Mouse (Mus musculus) liver, postnatal 0 days (tissue): ENCODE measurements around the gene Churc1. TPM values are rescaled to one million over a fixed set of nuclear protein-coding genes. Genes with fewer than 3 reads are reported as not detected.
A peak's percentile ranks its signal among the peaks of the same experiment; 100 is the strongest.

Source experiments
- ATAC-seq: fragments of 200-750 bp; cut with Nextera tagmentation; 2 replicates; pipeline ENCODE4 v1.8.0; 2017; ENCODE audit warnings: mild to moderate bottlenecking, moderate library complexity
- DNase-seq: peaks from one replicate; pipeline ENCODE4 v3.0.0-alpha.2; 2016
- H3K27ac ChIP-seq: fragments of 300-500 bp; sonication (generic); 2 replicates; pipeline ENCODE4 v1.5.1; 2014; ENCODE audit warnings: antibody characterized with exemption, moderate library complexity, mild to moderate bottlenecking, low read depth
- H3K27me3 ChIP-seq: fragments of 300-500 bp; sonication (generic); 2 replicates; pipeline ENCODE4 v1.6.1; 2014; ENCODE audit warnings: low read length, control low read depth, mixed read lengths; ENCODE audit not compliant: insufficient read depth
- H3K36me3 ChIP-seq: fragments of 300-500 bp; sonication (generic); replicated peaks from 2 replicates; pipeline ENCODE4 v1.6.1; 2014; ENCODE audit warnings: mild to moderate bottlenecking, control low read depth, low read length, moderate library complexity, mixed read lengths; ENCODE audit not compliant: insufficient read depth
- H3K4me1 ChIP-seq: fragments of 300-500 bp; sonication (generic); 2 replicates; pipeline ENCODE4 v1.6.1; 2014; ENCODE audit warnings: antibody characterized with exemption, mild to moderate bottlenecking, control low read depth; ENCODE audit not compliant: insufficient read depth
- H3K4me2 ChIP-seq: fragments of 300-500 bp; sonication (generic); 2 replicates; pipeline ENCODE4 v1.6.1; 2014; ENCODE audit warnings: low read depth, mild to moderate bottlenecking, low read length, moderate library complexity, mixed read lengths
- H3K4me3 ChIP-seq: fragments of 300-500 bp; sonication (generic); 2 replicates; pipeline ENCODE4 v1.5.1; 2014; ENCODE audit warnings: low read depth, low read length
- H3K9ac ChIP-seq: fragments of 300-500 bp; sonication (generic); replicated peaks from 2 replicates; pipeline ENCODE4 v1.6.1; 2014; ENCODE audit warnings: mild to moderate bottlenecking, moderate library complexity
- H3K9me3 ChIP-seq: fragments of 300-500 bp; sonication (generic); 2 replicates; pipeline ENCODE4 v1.6.1; 2016; ENCODE audit warnings: mild to moderate bottlenecking, control low read depth, low read length, mixed read lengths
- CTCF ChIP-seq: sonication (generic); IDR thresholded peaks from 2 replicates; pipeline ENCODE4 v1.5.1; 2016; ENCODE audit warnings: antibody characterized with exemption, low read depth
- EP300 ChIP-seq: IDR thresholded peaks from 2 replicates; pipeline ENCODE4 v1.6.1; 2016; ENCODE audit warnings: antibody characterized with exemption, low read depth, mild to moderate bottlenecking
- WGBS: fragments of 180-500 bp; shearing (Covaris S2); extraction: QIAGEN DNeasy Blood & Tissue Kit; methylation state at CpG from one replicate; pipeline ENCODE4 v1.1.7; 2014; ENCODE audit not compliant: insufficient replicate concordance; 5-methylcytosine and 5-hydroxymethylcytosine counted together
- polyA plus RNA-seq: library from polyadenylated mRNA; unstranded; fragments of >200 nt; fragmentation: Nextera tagmentation; extraction: Ambion mirVana; gene quantifications from 2 replicates; pipeline ENCODE4 v1.2.1, GENCODE M21; 2015

The Churc1 gene
- polyA plus RNA-seq, 1 experiment from 2014 or later = 92.7 TPM

DNA sequence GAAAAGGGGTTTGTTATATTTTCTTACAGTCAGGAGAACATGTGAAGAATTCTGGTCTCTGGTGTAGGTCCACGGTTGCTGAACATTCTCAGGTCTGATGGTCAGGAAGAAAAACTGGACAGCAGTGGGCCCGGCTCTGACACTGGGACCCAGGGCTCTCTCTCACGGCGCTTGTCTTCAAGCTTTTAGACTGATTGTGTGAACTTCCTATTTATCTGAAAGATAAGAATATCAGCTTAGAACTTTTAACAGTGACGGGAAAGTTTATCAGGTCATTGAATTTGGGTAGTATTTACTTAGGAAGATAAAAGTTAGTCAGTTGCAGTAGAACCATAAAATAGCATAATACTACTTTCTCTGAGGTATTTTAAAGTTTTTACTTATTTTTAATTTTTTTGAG is 11.6 kb downstream of the Churc1 start:
- H3K9ac ChIP-seq = no peak overlapping the region
- no peak overlapping the region for H3K4me3 ChIP-seq
- no peaks in the 10 kb centered on the region; the same call in 1 of the 2 replicates for H3K4me1 ChIP-seq
- no peak overlapping the region for H3K4me2 ChIP-seq
- DNase-seq (no peak), ATAC-seq (no peak)
- TF ChIP-seq EP300 (no peak), CTCF (no peak)
- no peak overlapping the region for H3K27ac ChIP-seq
- WGBS = 61% methylated on average over 5 of the region's 5 CpGs
- H3K36me3 ChIP-seq = peaks cover 3% of the 10 kb centered on the region; the same call in 1 of the 2 replicates
- no peaks in the 10 kb centered on the region for H3K27me3 ChIP-seq
- H3K9me3 ChIP-seq = no peaks in the 10 kb centered on the region

DNA sequence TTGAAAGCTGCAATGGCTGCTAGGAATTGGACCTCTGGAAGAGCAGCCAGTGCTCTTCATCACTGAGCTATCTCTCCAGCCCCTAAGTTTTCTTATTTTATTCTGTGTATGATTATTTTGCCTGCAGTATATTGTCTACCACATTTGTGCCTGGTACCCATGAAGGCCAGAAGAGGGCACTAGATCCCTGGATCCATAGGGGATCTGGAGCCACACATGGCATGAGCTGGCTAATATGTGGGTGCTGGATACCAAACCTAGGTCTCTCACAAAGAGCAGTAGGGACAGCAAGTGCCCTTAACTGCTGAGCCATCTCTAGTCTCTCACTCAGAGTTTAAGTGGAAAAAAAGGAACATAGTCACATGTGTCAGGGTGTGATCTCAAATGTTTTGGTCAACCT is 12.5 kb downstream of the Churc1 start:
- H3K4me2 ChIP-seq = no peak overlapping the region
- no peak overlapping the region for H3K4me3 ChIP-seq
- H3K27me3 ChIP-seq = no peaks in the 10 kb centered on the region
- ATAC-seq (no peak), DNase-seq (no peak)
- no peak overlapping the region for H3K9ac ChIP-seq
- H3K36me3 ChIP-seq = peaks cover 3% of the 10 kb centered on the region; the same call in 1 of the 2 replicates
- TF ChIP-seq EP300 (no peak), CTCF (peak; percentile 40)
- H3K4me1 ChIP-seq = no peaks in the 10 kb centered on the region; the same call in 1 of the 2 replicates
- H3K9me3 ChIP-seq = no peaks in the 10 kb centered on the region
- H3K27ac ChIP-seq = no peak overlapping the region

DNA sequence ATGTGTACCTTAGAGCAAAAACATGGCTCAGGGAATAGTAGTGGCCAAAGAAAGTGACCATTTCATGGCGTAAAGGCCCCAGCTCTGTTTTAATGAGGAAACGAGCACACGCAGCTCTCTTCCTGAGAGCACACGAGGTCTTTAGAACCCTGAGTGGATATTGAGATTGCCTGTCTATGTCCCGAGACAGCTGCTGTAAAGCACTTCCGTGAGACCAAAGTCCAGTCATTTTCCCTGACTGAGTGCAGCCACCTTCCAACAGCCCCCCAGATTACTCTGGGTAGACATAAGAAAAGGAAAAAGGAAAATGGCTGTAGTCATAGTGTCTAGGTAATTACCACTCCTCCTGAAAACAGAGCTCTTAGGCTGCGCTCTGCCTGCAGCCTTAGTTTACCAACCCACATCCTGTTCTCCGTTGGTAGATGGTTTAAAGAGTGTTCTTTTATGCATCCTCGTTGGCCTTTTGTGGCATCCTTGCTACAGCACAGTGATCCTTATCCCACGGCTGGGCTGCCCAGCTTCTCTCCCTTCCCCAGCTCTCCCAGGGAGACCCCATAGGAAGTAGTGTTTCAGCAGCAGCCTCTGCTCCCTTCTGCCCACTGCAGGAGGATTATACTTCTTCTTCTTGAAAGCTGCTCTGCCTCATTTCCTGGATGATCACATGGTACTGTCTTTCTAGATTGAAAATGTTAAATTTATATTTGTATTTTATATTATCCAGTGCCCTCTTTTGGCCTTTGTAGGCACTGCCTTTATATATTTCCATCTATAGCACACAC is 13.2 kb downstream of the Churc1 start:
- ATAC-seq (no peak), DNase-seq (no peak)
- H3K27me3 ChIP-seq = no peaks in the 10 kb centered on the region
- TF ChIP-seq EP300 = no peak
- TF ChIP-seq CTCF = no peak
- 77% methylated on average over 10 of the region's 10 CpGs for WGBS
- no peak overlapping the region for H3K9ac ChIP-seq
- no peak overlapping the region for H3K4me3 ChIP-seq
- no peak overlapping the region for H3K4me2 ChIP-seq
- H3K9me3 ChIP-seq = no peaks in the 10 kb centered on the region
- no peak overlapping the region for H3K27ac ChIP-seq
- H3K36me3 ChIP-seq = peaks cover 3% of the 10 kb centered on the region; the same call in 1 of the 2 replicates
- no peaks in the 10 kb centered on the region for H3K4me1 ChIP-seq

DNA sequence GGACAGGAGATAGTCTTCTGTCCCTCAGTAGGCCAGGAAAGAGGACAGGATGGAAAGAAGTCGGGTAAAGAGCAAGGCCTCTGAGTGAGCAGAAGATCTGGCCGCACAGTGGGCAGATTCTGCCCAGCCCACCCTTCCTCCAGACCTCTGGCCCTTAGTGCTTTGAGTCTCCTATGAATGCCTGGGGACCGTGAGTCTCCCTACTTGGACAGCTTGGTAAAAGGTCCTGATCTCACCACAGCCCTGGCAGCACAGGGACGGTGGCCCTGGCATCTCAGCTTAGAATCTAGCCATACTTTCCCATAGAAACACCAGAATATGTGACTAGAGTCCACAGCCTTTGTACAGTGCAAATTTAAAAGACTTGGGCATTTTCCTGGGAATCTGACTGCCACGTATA is 14.6 kb downstream of the Churc1 start:
- WGBS = 86% methylated on average over 5 of the region's 5 CpGs
- no peak for DNase-seq
- H3K27ac ChIP-seq = no peak overlapping the region
- peaks cover 3% of the 10 kb centered on the region; the same call in 1 of the 2 replicates for H3K36me3 ChIP-seq
- no peak for ATAC-seq
- TF ChIP-seq EP300 (no peak), CTCF (no peak)
- H3K4me3 ChIP-seq = no peak overlapping the region
- no peaks in the 10 kb centered on the region for H3K9me3 ChIP-seq
- H3K4me2 ChIP-seq = no peak overlapping the region
- no peaks in the 10 kb centered on the region for H3K27me3 ChIP-seq
- H3K4me1 ChIP-seq = 0 out of 2 replicates have a peak, but pooled peaks cover 3% of the 10 kb centered on the region
- no peak overlapping the region for H3K9ac ChIP-seq

DNA sequence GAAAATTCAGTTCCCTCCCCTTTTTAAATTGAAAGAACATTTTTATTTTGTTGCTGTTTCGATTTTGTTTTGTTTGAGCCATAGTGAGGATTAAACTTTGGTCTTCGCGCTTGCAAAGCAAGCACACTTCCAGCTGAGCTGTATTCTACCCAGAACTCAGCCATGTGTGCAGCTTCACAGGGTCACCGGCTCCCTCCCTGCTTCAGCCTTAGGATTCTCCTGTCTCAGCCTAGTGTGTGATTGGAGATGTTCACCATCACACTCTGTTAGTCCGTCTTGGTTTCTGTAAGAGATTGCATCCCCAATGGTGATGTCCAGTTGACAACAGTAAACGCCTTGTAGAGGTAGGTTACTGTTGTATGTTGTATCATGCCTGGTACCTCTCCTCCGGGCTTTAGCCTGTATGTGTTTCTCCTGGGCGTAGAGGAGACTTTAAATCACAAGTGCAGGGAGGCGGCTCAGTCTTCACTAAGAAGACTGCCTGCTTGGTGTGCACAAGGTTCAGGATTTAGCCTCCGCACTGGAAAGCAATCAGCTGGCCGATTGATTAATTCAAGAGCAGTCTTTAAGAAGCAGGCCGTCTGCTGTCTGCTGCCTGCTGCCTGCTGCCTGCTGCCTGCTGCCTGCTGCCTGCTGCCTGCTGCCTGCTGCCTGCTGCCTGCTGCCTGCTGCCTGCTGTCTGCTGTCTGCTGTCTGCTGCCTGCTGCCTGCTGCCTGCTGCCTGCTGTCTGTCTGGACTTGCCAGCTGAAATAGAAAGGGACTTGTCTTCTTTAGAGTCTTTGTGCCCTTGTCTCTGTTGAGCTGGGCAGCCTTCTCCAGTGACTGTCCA is 15.5 kb downstream of the Churc1 start:
- H3K9me3 ChIP-seq = no peaks in the 10 kb centered on the region
- no peak overlapping the region for H3K9ac ChIP-seq
- ATAC-seq = no peak
- WGBS = 83% methylated on average over 12 of the region's 12 CpGs
- no peak overlapping the region for H3K27ac ChIP-seq
- H3K4me3 ChIP-seq = no peak overlapping the region
- H3K36me3 ChIP-seq = peaks cover 3% of the 10 kb centered on the region; the same call in 1 of the 2 replicates
- H3K4me1 ChIP-seq = 0 out of 2 replicates have a peak, but pooled peaks cover 3% of the 10 kb centered on the region
- no peaks in the 10 kb centered on the region for H3K27me3 ChIP-seq
- no peak for DNase-seq
- TF ChIP-seq CTCF = no peak
- H3K4me2 ChIP-seq = no peak overlapping the region

DNA sequence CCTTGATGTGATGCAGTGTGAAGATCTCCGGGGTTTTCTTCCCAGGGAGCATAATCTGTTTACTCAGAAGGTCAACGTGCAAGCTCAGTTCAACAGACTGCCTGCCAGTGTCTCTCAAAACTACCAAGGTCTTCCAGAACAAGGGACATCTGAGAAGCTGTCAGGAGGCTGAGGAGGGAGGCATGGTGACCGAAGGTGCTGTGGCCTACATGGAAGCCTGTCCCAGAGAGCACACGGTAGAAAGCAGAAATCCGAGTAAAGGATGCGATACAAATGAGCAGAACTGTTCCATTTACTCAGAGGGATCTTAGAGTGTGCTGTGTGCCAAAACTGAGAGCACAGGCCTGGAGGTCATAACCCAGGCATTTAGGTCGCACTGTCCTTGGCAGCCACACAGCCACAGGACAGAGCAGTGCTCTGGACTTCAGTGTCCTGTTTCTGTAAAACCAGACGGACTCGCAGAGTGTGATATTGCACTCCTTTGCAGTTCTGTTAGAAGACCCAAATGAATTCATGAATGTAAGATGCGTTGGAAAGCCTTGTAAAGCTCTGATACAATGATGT is 18.8 kb downstream of the Churc1 start:
- Histone ChIP-seq H3K36me3 (no peaks in the 10 kb centered on the region), H3K27me3 (no peaks in the 10 kb centered on the region), H3K4me2 (no peak overlapping the region), H3K9me3 (no peaks in the 10 kb centered on the region), H3K27ac (peak overlapping the region; percentile 36), H3K4me3 (no peak overlapping the region), H3K4me1 (0 out of 2 replicates have a peak, but pooled peaks cover 3% of the 10 kb centered on the region), H3K9ac (no peak overlapping the region)
- ATAC-seq = peak; percentile 76
- TF ChIP-seq CTCF = no peak
- TF ChIP-seq EP300 = no peak
- DNase-seq = no peak
- WGBS = 64% methylated on average over 10 of the region's 10 CpGs
